Comparison of ENCODE assay signal across 8 mouse cellular contexts in genomic region chr12:41483593-41484451, GRCm38 (mm10). TPM values are rescaled to one million over a fixed set of nuclear protein-coding genes. Genes with fewer than 3 reads are reported as not detected.
DNase-seq lines count a peak whose midpoint lies in the region; ATAC-seq and TF ChIP-seq lines count a peak whose summit lies in the region.

No protein-coding gene starts in this region.

- no peaks in the 10 kb centered on the region for H3K27me3 ChIP-seq in heart, embryonic 12.5 days (replicated peaks)
- no peaks in the 10 kb centered on the region for H3K27me3 ChIP-seq in hindbrain, postnatal 0 days (ENCODE audit: insufficient read depth, low read length)
- H3K27me3 ChIP-seq in liver, postnatal 0 days (ENCODE audit: insufficient read depth, low read length), result no peaks in the 10 kb centered on the region
- no peaks in the 10 kb centered on the region for H3K27me3 ChIP-seq in splenic B cell, adult 2 months (ENCODE audit: control insufficient read depth, insufficient read depth, low read length, poor library complexity, severe bottlenecking)

- ATAC-seq in heart, embryonic 12.5 days (ENCODE audit: insufficient number of reproducible peaks, low FRiP score), result no peak
- ATAC-seq in hindbrain, postnatal 0 days, result no peak
- ATAC-seq in liver, postnatal 0 days, result no peak
- ATAC-seq in inflammation-experienced regulatory T-cells, adult 6 months, result no peak

- intact Hi-C loops in heart, postnatal 36 days (cut with DNase I), result no loop called here

- H3K4me2 ChIP-seq in heart, embryonic 12.5 days, result peak overlapping the region; percentile 76
- H3K4me2 ChIP-seq in hindbrain, postnatal 0 days (ENCODE audit: low read depth, low read length), result peak overlapping the region; percentile 70
- peak overlapping the region; percentile 39 for H3K4me2 ChIP-seq in liver, postnatal 0 days (ENCODE audit: low read depth, low read length)

- DNase-seq in heart, postnatal 36 days, result no peak
- DNase-seq in MN1 (ENCODE audit: low spot score), result peak; percentile 43
- peak; percentile 9 for DNase-seq in embryo, embryonic 9.5 days (ENCODE audit: extremely low spot score)
- peak; percentile 63 for DNase-seq in hindbrain, postnatal 0 days (ENCODE audit: low spot score)
- no peak for DNase-seq in liver, postnatal 0 days
- peak; percentile 15 for DNase-seq in splenic B cell, adult 2 months (ENCODE audit: low read depth, low spot score)

- TF ChIP-seq CTCF in hindbrain, postnatal 0 days (IDR thresholded peaks at IDR 0.05; ENCODE audit: low read depth), result no peak
- no peak for TF ChIP-seq CTCF in liver, postnatal 0 days (IDR thresholded peaks at IDR 0.05; ENCODE audit: low read depth)

- no peaks in the 10 kb centered on the region for H3K9me3 ChIP-seq in heart, embryonic 12.5 days (replicated peaks)
- no peaks in the 10 kb centered on the region for H3K9me3 ChIP-seq in hindbrain, postnatal 0 days (ENCODE audit: low read length)
- H3K9me3 ChIP-seq in liver, postnatal 0 days (ENCODE audit: low read length), result no peaks in the 10 kb centered on the region

- no peak overlapping the region for H3K27ac ChIP-seq in heart, embryonic 12.5 days (ENCODE audit: poor library complexity, severe bottlenecking)
- peak overlapping the region; percentile 90 for H3K27ac ChIP-seq in hindbrain, postnatal 0 days
- no peak overlapping the region for H3K27ac ChIP-seq in liver, postnatal 0 days (ENCODE audit: low read depth)

- TF ChIP-seq EP300 in liver, postnatal 0 days (IDR thresholded peaks at IDR 0.05; ENCODE audit: low read depth), result no peak

- H3K9ac ChIP-seq in heart, embryonic 12.5 days, result no peak overlapping the region
- H3K9ac ChIP-seq in hindbrain, postnatal 0 days (replicated peaks; ENCODE audit: low read length), result peak overlapping the region; percentile 61
- H3K9ac ChIP-seq in liver, postnatal 0 days (replicated peaks), result no peak overlapping the region; the same call in 1 of the 2 replicates

- WGBS in heart, embryonic 12.5 days, result 72% methylated on average over 23 of the region's 23 CpGs
- 10% methylated on average over 23 of the region's 23 CpGs for WGBS in hindbrain, postnatal 0 days
- WGBS in liver, postnatal 0 days (ENCODE audit: insufficient replicate concordance), result 42% methylated on average over 23 of the region's 23 CpGs

- H3K36me3 ChIP-seq in heart, embryonic 12.5 days, result no peaks in the 10 kb centered on the region
- no peaks in the 10 kb centered on the region for H3K36me3 ChIP-seq in hindbrain, postnatal 0 days (ENCODE audit: insufficient read depth, low read length)
- H3K36me3 ChIP-seq in liver, postnatal 0 days (replicated peaks; ENCODE audit: insufficient read depth, low read length), result no peaks in the 10 kb centered on the region
- H3K36me3 ChIP-seq in splenic B cell, adult 2 months (ENCODE audit: control insufficient read depth, insufficient read depth, low read length, poor library complexity, severe bottlenecking), result no peaks in the 10 kb centered on the region

- 0 out of 2 replicates have a peak overlapping the region, but pooled peaks have one; percentile 5 for H3K4me3 ChIP-seq in heart, embryonic 12.5 days
- H3K4me3 ChIP-seq in hindbrain, postnatal 0 days (ENCODE audit: low read length), result peak overlapping the region; percentile 61
- peak overlapping the region; percentile 23 for H3K4me3 ChIP-seq in liver, postnatal 0 days (ENCODE audit: low read depth, low read length)

- peaks cover 16% of the 10 kb centered on the region; the same call in 1 of the 2 replicates for H3K4me1 ChIP-seq in heart, embryonic 12.5 days (replicated peaks)
- no peaks in the 10 kb centered on the region for H3K4me1 ChIP-seq in hindbrain, postnatal 0 days (ENCODE audit: insufficient read depth, low read length)
- no peaks in the 10 kb centered on the region for H3K4me1 ChIP-seq in liver, postnatal 0 days (ENCODE audit: insufficient read depth)

RNA-seq across cellular contexts. Expression of gene Lrrn3, which starts 2.4 kb away (rescaled TPM):
- 5.2 and 6.3 TPM in 2 replicates for polyA plus RNA-seq in heart, embryonic 12.5 days (2016; fragmentation: Nextera tagmentation; extraction: Ambion mirVana)
- under 1 TPM; 0.24 to 0.28 TPM for total RNA-seq in heart, postnatal 36 days (2021)
- total RNA-seq in hindbrain, postnatal 0 days (2014; rRNA removed), result 75.0 and 79.3 TPM in 2 replicates
- 77.1 and 77.4 TPM in 2 replicates for polyA plus RNA-seq in hindbrain, postnatal 0 days (2015; fragmentation: Nextera tagmentation; extraction: Ambion mirVana)
- 0.89 and 1.2 TPM in 2 replicates for polyA plus RNA-seq in liver, postnatal 0 days (2015; fragmentation: Nextera tagmentation; extraction: Ambion mirVana)
- polyA plus RNA-seq in inflammation-experienced regulatory T-cells, adult 6 months (2017; shearing (Covaris generic)), result 1 to 10 TPM; 4.3 to 5.8 (median 5.0) TPM

Comparison
In these comparisons a context has a peak if more than half of its experiments do, and no peak if none do; other contexts are left out.
1. H3K4me3 ChIP-seq: peak in every context shown above with its lines; median percentile 61 in hindbrain, postnatal 0 days; 23 in liver, postnatal 0 days; 5 in heart, embryonic 12.5 days.
2. DNase-seq: peak in MN1 (single experiment), embryo, embryonic 9.5 days (single experiment), hindbrain, postnatal 0 days (single experiment) and splenic B cell, adult 2 months (single experiment); none in heart, postnatal 36 days (0 of 2) and liver, postnatal 0 days (single experiment).
3. RNA of gene Lrrn3, which starts 2.4 kb away (polyA plus RNA-seq): 77.1 to 77.4 TPM in hindbrain, postnatal 0 days; 5.2 to 6.3 TPM in heart, embryonic 12.5 days, 4.3 to 5.8 TPM in inflammation-experienced regulatory T-cells, adult 6 months and 0.89 to 1.2 TPM in liver, postnatal 0 days; every median in the first group is over 10 times any median in the second.
4. Peak in every context shown above with its lines, with median percentiles within 50 percentile points of each other: H3K4me2 ChIP-seq.